Mouse (Mus musculus): ENCODE data around the gene Casr. TPM values are rescaled to one million over a fixed set of nuclear protein-coding genes. Genes with fewer than 3 reads are reported as not detected.

The Casr gene
- polyA plus RNA-seq, 1 experiment from 2014 or later: 0.20 TPM

GRCm38 (mm10) chr16:36528822-36529221 is 33.1 kb downstream of the Casr start:
- H3K27me3 ChIP-seq (ENCODE audit: control insufficient read depth, insufficient read depth, low read length): no peaks in the 10 kb centered on the region
- WGBS: 91% methylated on average over 3 of the region's 3 CpGs
- H3K4me3 ChIP-seq (ENCODE audit: low read depth, low read length): no peak overlapping the region
- H3K4me1 ChIP-seq (ENCODE audit: control insufficient read depth, insufficient read depth, low read length): no peaks in the 10 kb centered on the region
- no peaks in the 10 kb centered on the region for H3K9me3 ChIP-seq (ENCODE audit: control insufficient read depth, low read length)
- no peak overlapping the region for H3K4me2 ChIP-seq
- no peak for ATAC-seq (ENCODE audit: low FRiP score)
- no peak overlapping the region for H3K9ac ChIP-seq (ENCODE audit: low read length)
- H3K36me3 ChIP-seq (ENCODE audit: control insufficient read depth, insufficient read depth, low read length): no peaks in the 10 kb centered on the region
- no peak for DNase-seq (ENCODE audit: low spot score, missing footprints)
- H3K27ac ChIP-seq (ENCODE audit: low read depth, low read length): no peak overlapping the region

- DNase-seq (ENCODE audit: low spot score, missing footprints): no peak
- no peaks in the 10 kb centered on the region for H3K9me3 ChIP-seq (ENCODE audit: control insufficient read depth, low read length)
- 64% methylated on average over 6 of the region's 6 CpGs for WGBS
- H3K4me3 ChIP-seq (ENCODE audit: low read depth, low read length): no peak overlapping the region
- no peaks in the 10 kb centered on the region for H3K4me1 ChIP-seq (ENCODE audit: control insufficient read depth, insufficient read depth, low read length)
- H3K27me3 ChIP-seq (ENCODE audit: control insufficient read depth, insufficient read depth, low read length): no peaks in the 10 kb centered on the region
- H3K9ac ChIP-seq (ENCODE audit: low read length): no peak overlapping the region
- H3K4me2 ChIP-seq: no peak overlapping the region
- no peak for ATAC-seq (ENCODE audit: low FRiP score)
- H3K36me3 ChIP-seq (ENCODE audit: control insufficient read depth, insufficient read depth, low read length): no peaks in the 10 kb centered on the region
- H3K27ac ChIP-seq (ENCODE audit: low read depth, low read length): no peak overlapping the region
Measured at GRCm38 (mm10) chr16:36526596-36527282, 35.2 kb downstream of the Casr start.

GRCm38 (mm10) chr16:36523095-36523494 is 38.8 kb downstream of the Casr start:
- Histone ChIP-seq H3K4me2 (no peak overlapping the region), H3K27ac (ENCODE audit: low read depth, low read length) (no peak overlapping the region), H3K9ac (ENCODE audit: low read length) (no peak overlapping the region), H3K36me3 (ENCODE audit: control insufficient read depth, insufficient read depth, low read length) (no peaks in the 10 kb centered on the region), H3K4me1 (ENCODE audit: control insufficient read depth, insufficient read depth, low read length) (no peaks in the 10 kb centered on the region), H3K27me3 (ENCODE audit: control insufficient read depth, insufficient read depth, low read length) (no peaks in the 10 kb centered on the region), H3K4me3 (ENCODE audit: low read depth, low read length) (no peak overlapping the region), H3K9me3 (ENCODE audit: control insufficient read depth, low read length) (no peaks in the 10 kb centered on the region)
- ATAC-seq (ENCODE audit: low FRiP score) (no peak), DNase-seq (ENCODE audit: low spot score, missing footprints) (no peak)
- WGBS: 77% methylated on average over 5 of the region's 5 CpGs

GRCm38 (mm10) chr16:36516355-36516754 is 45.6 kb downstream of the Casr start:
- Histone ChIP-seq H3K4me3 (ENCODE audit: low read depth, low read length) (no peak overlapping the region), H3K36me3 (ENCODE audit: control insufficient read depth, insufficient read depth, low read length) (no peaks in the 10 kb centered on the region), H3K9me3 (ENCODE audit: control insufficient read depth, low read length) (no peaks in the 10 kb centered on the region), H3K4me1 (ENCODE audit: control insufficient read depth, insufficient read depth, low read length) (no peaks in the 10 kb centered on the region), H3K4me2 (no peak overlapping the region), H3K27me3 (ENCODE audit: control insufficient read depth, insufficient read depth, low read length) (no peaks in the 10 kb centered on the region), H3K9ac (ENCODE audit: low read length) (no peak overlapping the region), H3K27ac (ENCODE audit: low read depth, low read length) (no peak overlapping the region)
- DNase-seq (ENCODE audit: low spot score, missing footprints) (no peak), ATAC-seq (ENCODE audit: low FRiP score) (no peak)
- WGBS: 79% methylated on average over 2 of the region's 2 CpGs

GRCm38 (mm10) chr16:36507300-36507699 is 54.6 kb downstream of the Casr start:
- Histone ChIP-seq H3K27ac (ENCODE audit: low read depth, low read length) (no peak overlapping the region), H3K4me1 (ENCODE audit: control insufficient read depth, insufficient read depth, low read length) (no peaks in the 10 kb centered on the region), H3K4me3 (ENCODE audit: low read depth, low read length) (no peak overlapping the region), H3K36me3 (ENCODE audit: control insufficient read depth, insufficient read depth, low read length) (no peaks in the 10 kb centered on the region), H3K9ac (ENCODE audit: low read length) (no peak overlapping the region), H3K9me3 (ENCODE audit: control insufficient read depth, low read length) (no peaks in the 10 kb centered on the region), H3K27me3 (ENCODE audit: control insufficient read depth, insufficient read depth, low read length) (no peaks in the 10 kb centered on the region), H3K4me2 (no peak overlapping the region)
- DNase-seq (ENCODE audit: low spot score, missing footprints) (no peak), ATAC-seq (ENCODE audit: low FRiP score) (no peak)
- WGBS: 91% methylated on average over 5 of the region's 5 CpGs

- Histone ChIP-seq H3K4me3 (ENCODE audit: low read depth, low read length) (no peak overlapping the region), H3K9me3 (ENCODE audit: control insufficient read depth, low read length) (no peaks in the 10 kb centered on the region), H3K27me3 (ENCODE audit: control insufficient read depth, insufficient read depth, low read length) (no peaks in the 10 kb centered on the region), H3K9ac (ENCODE audit: low read length) (no peak overlapping the region), H3K27ac (ENCODE audit: low read depth, low read length) (no peak overlapping the region), H3K4me1 (ENCODE audit: control insufficient read depth, insufficient read depth, low read length) (no peaks in the 10 kb centered on the region), H3K4me2 (no peak overlapping the region), H3K36me3 (ENCODE audit: control insufficient read depth, insufficient read depth, low read length) (no peaks in the 10 kb centered on the region)
- ATAC-seq (ENCODE audit: low FRiP score) (no peak), DNase-seq (ENCODE audit: low spot score, missing footprints) (no peak)
Measured at GRCm38 (mm10) chr16:36506827-36507226, 55.1 kb downstream of the Casr start.

GRCm38 (mm10) chr16:36505913-36506312 is 56.0 kb downstream of the Casr start:
- Histone ChIP-seq H3K27ac (ENCODE audit: low read depth, low read length) (no peak overlapping the region), H3K9me3 (ENCODE audit: control insufficient read depth, low read length) (no peaks in the 10 kb centered on the region), H3K9ac (ENCODE audit: low read length) (no peak overlapping the region), H3K4me1 (ENCODE audit: control insufficient read depth, insufficient read depth, low read length) (no peaks in the 10 kb centered on the region), H3K36me3 (ENCODE audit: control insufficient read depth, insufficient read depth, low read length) (no peaks in the 10 kb centered on the region), H3K4me3 (ENCODE audit: low read depth, low read length) (no peak overlapping the region), H3K27me3 (ENCODE audit: control insufficient read depth, insufficient read depth, low read length) (no peaks in the 10 kb centered on the region), H3K4me2 (no peak overlapping the region)
- DNase-seq (ENCODE audit: low spot score, missing footprints) (no peak), ATAC-seq (ENCODE audit: low FRiP score) (no peak)
- 66% methylated on average over 4 of the region's 4 CpGs for WGBS

GRCm38 (mm10) chr16:36505134-36505533 is 56.8 kb downstream of the Casr start:
- Histone ChIP-seq H3K27me3 (ENCODE audit: control insufficient read depth, insufficient read depth, low read length) (no peaks in the 10 kb centered on the region), H3K4me1 (ENCODE audit: control insufficient read depth, insufficient read depth, low read length) (no peaks in the 10 kb centered on the region), H3K27ac (ENCODE audit: low read depth, low read length) (no peak overlapping the region), H3K9ac (ENCODE audit: low read length) (no peak overlapping the region), H3K9me3 (ENCODE audit: control insufficient read depth, low read length) (no peaks in the 10 kb centered on the region), H3K36me3 (ENCODE audit: control insufficient read depth, insufficient read depth, low read length) (no peaks in the 10 kb centered on the region), H3K4me2 (no peak overlapping the region), H3K4me3 (ENCODE audit: low read depth, low read length) (no peak overlapping the region)
- DNase-seq (ENCODE audit: low spot score, missing footprints): no peak
- ATAC-seq (ENCODE audit: low FRiP score): no peak
- 72% methylated on average over 3 of the region's 3 CpGs for WGBS

- H3K36me3 ChIP-seq (ENCODE audit: control insufficient read depth, insufficient read depth, low read length): no peaks in the 10 kb centered on the region
- 76% methylated on average over 2 of the region's 2 CpGs for whole genome bisulfite sequencing
Measured at GRCm38 (mm10) chr16:36502286-36502685, 59.7 kb downstream of the Casr start.

More at GRCm38 (mm10) chr16:36502286-36502685, 59.7 kb downstream of the Casr start:
- no peak overlapping the region for H3K9ac ChIP-seq (ENCODE audit: low read length)
- no peak overlapping the region for H3K4me3 ChIP-seq (ENCODE audit: low read depth, low read length)
- no peaks in the 10 kb centered on the region for H3K9me3 ChIP-seq (ENCODE audit: control insufficient read depth, low read length)
- no peak overlapping the region for H3K4me2 ChIP-seq
- DNase-seq (ENCODE audit: low spot score, missing footprints): no peak
- no peaks in the 10 kb centered on the region for H3K4me1 ChIP-seq (ENCODE audit: control insufficient read depth, insufficient read depth, low read length)
- no peak for ATAC-seq (ENCODE audit: low FRiP score)
- no peak overlapping the region for H3K27ac ChIP-seq (ENCODE audit: low read depth, low read length)
- no peaks in the 10 kb centered on the region for H3K27me3 ChIP-seq (ENCODE audit: control insufficient read depth, insufficient read depth, low read length)

Measured in midbrain, embryonic 11.5 days (tissue).